In the genomic region with DNA sequence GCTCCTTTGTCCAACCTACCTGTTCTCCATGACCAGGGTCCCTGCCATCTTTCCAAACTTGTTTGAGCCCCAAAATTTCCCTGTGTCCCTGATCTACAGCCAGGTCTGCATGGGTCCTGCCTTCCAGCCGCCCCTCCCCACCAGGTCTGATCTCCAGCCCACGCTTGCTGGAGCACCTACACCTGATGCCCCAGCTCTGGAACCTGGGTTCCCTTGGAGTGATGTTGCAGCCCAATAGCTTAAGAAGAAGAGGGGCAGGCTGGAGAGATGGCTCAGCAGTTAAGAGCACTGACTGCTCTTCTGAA, we compare ENCODE assay signal across 8 mouse cellular contexts. TPM values are rescaled to one million over a fixed set of nuclear protein-coding genes. Genes with fewer than 3 reads are reported as not detected.
DNase-seq lines count a peak whose midpoint lies in the region; ATAC-seq and TF ChIP-seq lines count a peak whose summit lies in the region.

No protein-coding gene starts in this region.

- no peak for DNase-seq in kidney, adult 18-20 months
- DNase-seq in intestine, embryonic 14.5 days (ENCODE audit: low spot score): peak; percentile 58
- no peak for DNase-seq in midbrain, postnatal 0 days (ENCODE audit: low spot score)
- DNase-seq in adrenal gland, postnatal 25 days: no peak
- DNase-seq in kidney, adult 11 months: no peak
- no peak for DNase-seq in embryo, embryonic 10.5 days (ENCODE audit: low spot score)

- H3K27me3 ChIP-seq in kidney, embryonic 16.5 days (ENCODE audit: insufficient read depth, low read length): peaks cover 9% of the 10 kb centered on the region
- peaks cover 15% of the 10 kb centered on the region for H3K27me3 ChIP-seq in embryonic facial prominence, embryonic 12.5 days
- H3K27me3 ChIP-seq in intestine, embryonic 14.5 days (replicated peaks; ENCODE audit: control insufficient read depth, insufficient read depth, low read length): 0 out of 2 replicates have a peak, but pooled peaks cover 11% of the 10 kb centered on the region
- H3K27me3 ChIP-seq in midbrain, postnatal 0 days (ENCODE audit: insufficient read depth, low read length): no peaks in the 10 kb centered on the region

- ATAC-seq in kidney, embryonic 16.5 days (ENCODE audit: low FRiP score, low TSS enrichment): no peak
- ATAC-seq in embryonic facial prominence, embryonic 12.5 days (ENCODE audit: insufficient number of reproducible peaks, insufficient read depth, low FRiP score, low TSS enrichment): no peak
- ATAC-seq in intestine, embryonic 14.5 days (replicated peaks; ENCODE audit: low FRiP score, low TSS enrichment, low read depth): no peak
- no peak for ATAC-seq in midbrain, postnatal 0 days (ENCODE audit: low FRiP score)

- H3K9me3 ChIP-seq in kidney, embryonic 16.5 days (ENCODE audit: low read length): no peaks in the 10 kb centered on the region
- no peaks in the 10 kb centered on the region for H3K9me3 ChIP-seq in embryonic facial prominence, embryonic 12.5 days
- H3K9me3 ChIP-seq in intestine, embryonic 14.5 days (ENCODE audit: control insufficient read depth, low read length): no peaks in the 10 kb centered on the region
- H3K9me3 ChIP-seq in midbrain, postnatal 0 days (ENCODE audit: low read length): no peaks in the 10 kb centered on the region

- WGBS in kidney, embryonic 16.5 days: 67% methylated on average over 2 of the region's 2 CpGs
- WGBS in embryonic facial prominence, embryonic 12.5 days: 54% methylated on average over 2 of the region's 2 CpGs
- 51% methylated on average over 2 of the region's 2 CpGs for WGBS in intestine, embryonic 14.5 days
- WGBS in midbrain, postnatal 0 days: 77% methylated on average over 2 of the region's 2 CpGs

- H3K36me3 ChIP-seq in kidney, embryonic 16.5 days (ENCODE audit: insufficient read depth, low read length): no peaks in the 10 kb centered on the region
- H3K36me3 ChIP-seq in embryonic facial prominence, embryonic 12.5 days: no peaks in the 10 kb centered on the region
- H3K36me3 ChIP-seq in intestine, embryonic 14.5 days (ENCODE audit: control insufficient read depth, insufficient read depth, low read length): no peaks in the 10 kb centered on the region
- H3K36me3 ChIP-seq in midbrain, postnatal 0 days (ENCODE audit: insufficient read depth, low read length): peaks cover 14% of the 10 kb centered on the region

- H3K4me3 ChIP-seq in kidney, embryonic 16.5 days (ENCODE audit: low read length): peak overlapping the region; percentile 52
- peak overlapping the region; percentile 58 for H3K4me3 ChIP-seq in embryonic facial prominence, embryonic 12.5 days
- 0 out of 2 replicates have a peak overlapping the region, but pooled peaks have one; percentile 59 for H3K4me3 ChIP-seq in intestine, embryonic 14.5 days (ENCODE audit: low read depth, low read length)
- H3K4me3 ChIP-seq in midbrain, postnatal 0 days (ENCODE audit: low read depth, low read length): peak overlapping the region; percentile 91; the same call in 1 of the 2 replicates

- TF ChIP-seq CTCF in midbrain, postnatal 0 days (IDR thresholded peaks at IDR 0.05): no peak

- H3K4me2 ChIP-seq in kidney, embryonic 16.5 days (replicated peaks; ENCODE audit: low read depth, low read length): peak overlapping the region; percentile 98
- peak overlapping the region; percentile 100 for H3K4me2 ChIP-seq in embryonic facial prominence, embryonic 12.5 days (replicated peaks)
- peak overlapping the region; percentile 100 for H3K4me2 ChIP-seq in intestine, embryonic 14.5 days (ENCODE audit: low read length)
- peak overlapping the region; percentile 80 for H3K4me2 ChIP-seq in midbrain, postnatal 0 days (ENCODE audit: low read depth, low read length, poor library complexity, severe bottlenecking)

- no peak overlapping the region for H3K27ac ChIP-seq in kidney, embryonic 16.5 days (ENCODE audit: low read length)
- H3K27ac ChIP-seq in embryonic facial prominence, embryonic 12.5 days: peak overlapping the region; percentile 51
- no peak overlapping the region for H3K27ac ChIP-seq in intestine, embryonic 14.5 days (ENCODE audit: low read depth)
- peak overlapping the region; percentile 57; the same call in 1 of the 2 replicates for H3K27ac ChIP-seq in midbrain, postnatal 0 days (ENCODE audit: low read depth, low read length)

- H3K4me1 ChIP-seq in kidney, embryonic 16.5 days (ENCODE audit: insufficient read depth, low read length): peaks cover 14% of the 10 kb centered on the region; the same call in 1 of the 2 replicates
- peaks cover 18% of the 10 kb centered on the region for H3K4me1 ChIP-seq in embryonic facial prominence, embryonic 12.5 days
- peaks cover 21% of the 10 kb centered on the region for H3K4me1 ChIP-seq in intestine, embryonic 14.5 days (replicated peaks; ENCODE audit: control insufficient read depth, insufficient read depth, low read length)
- H3K4me1 ChIP-seq in midbrain, postnatal 0 days (ENCODE audit: insufficient read depth, low read length): peaks cover 10% of the 10 kb centered on the region

- H3K9ac ChIP-seq in kidney, embryonic 16.5 days (replicated peaks; ENCODE audit: low read length): no peak overlapping the region
- no peak overlapping the region for H3K9ac ChIP-seq in embryonic facial prominence, embryonic 12.5 days
- H3K9ac ChIP-seq in intestine, embryonic 14.5 days (ENCODE audit: low read length): no peak overlapping the region
- H3K9ac ChIP-seq in midbrain, postnatal 0 days (replicated peaks; ENCODE audit: low read length, poor library complexity, severe bottlenecking): no peak overlapping the region

RNA-seq across cellular contexts. Expression of a gene that starts 0.7 kb away (rescaled TPM):
- 12.3 and 14.3 TPM in 2 replicates for polyA plus RNA-seq in kidney, embryonic 16.5 days (2015; fragmentation: Nextera tagmentation; extraction: Ambion mirVana)
- polyA plus RNA-seq in embryonic facial prominence, embryonic 12.5 days (2016; fragmentation: Nextera tagmentation; extraction: Ambion mirVana): 4.2 and 5.3 TPM in 2 replicates
- polyA plus RNA-seq in intestine, embryonic 14.5 days (2014; fragmentation: Nextera tagmentation; extraction: Ambion mirVana): 7.3 and 8.2 TPM in 2 replicates
- total RNA-seq in midbrain, postnatal 0 days (2014; rRNA removed): 145 and 161 TPM in 2 replicates
- polyA plus RNA-seq in midbrain, postnatal 0 days (2015; fragmentation: Nextera tagmentation; extraction: Ambion mirVana): 167 and 175 TPM in 2 replicates
- total RNA-seq in adrenal gland, postnatal 25 days (2021): 34.0 and 38.0 TPM in 2 replicates

RNA-seq across cellular contexts. Expression of a gene that starts 11.3 kb away (rescaled TPM):
- polyA plus RNA-seq in kidney, embryonic 16.5 days (2015; fragmentation: Nextera tagmentation; extraction: Ambion mirVana): 0.17 TPM in 1 of 2 replicates, not detected in the other
- not detected in 2 replicates for polyA plus RNA-seq in embryonic facial prominence, embryonic 12.5 days (2016; fragmentation: Nextera tagmentation; extraction: Ambion mirVana)
- not detected in 2 replicates for polyA plus RNA-seq in intestine, embryonic 14.5 days (2014; fragmentation: Nextera tagmentation; extraction: Ambion mirVana)
- total RNA-seq in midbrain, postnatal 0 days (2014; rRNA removed): not detected in 2 replicates
- not detected in 2 replicates for polyA plus RNA-seq in midbrain, postnatal 0 days (2015; fragmentation: Nextera tagmentation; extraction: Ambion mirVana)
- not detected in 2 replicates for total RNA-seq in adrenal gland, postnatal 25 days (2021)

RNA-seq across cellular contexts. Expression of a gene that starts 15.4 kb away (rescaled TPM):
- polyA plus RNA-seq in kidney, embryonic 16.5 days (2015; fragmentation: Nextera tagmentation; extraction: Ambion mirVana): 21.3 and 24.1 TPM in 2 replicates
- 25.4 and 25.8 TPM in 2 replicates for polyA plus RNA-seq in embryonic facial prominence, embryonic 12.5 days (2016; fragmentation: Nextera tagmentation; extraction: Ambion mirVana)
- 16.8 and 18.1 TPM in 2 replicates for polyA plus RNA-seq in intestine, embryonic 14.5 days (2014; fragmentation: Nextera tagmentation; extraction: Ambion mirVana)
- total RNA-seq in midbrain, postnatal 0 days (2014; rRNA removed): 10.5 and 13.3 TPM in 2 replicates
- 29.6 and 29.9 TPM in 2 replicates for polyA plus RNA-seq in midbrain, postnatal 0 days (2015; fragmentation: Nextera tagmentation; extraction: Ambion mirVana)
- 6.7 and 16.9 TPM in 2 replicates for total RNA-seq in adrenal gland, postnatal 25 days (2021)

RNA-seq across cellular contexts. Expression of a gene that starts 26.3 kb away (rescaled TPM):
- 191 and 205 TPM in 2 replicates for polyA plus RNA-seq in kidney, embryonic 16.5 days (2015; fragmentation: Nextera tagmentation; extraction: Ambion mirVana)
- polyA plus RNA-seq in embryonic facial prominence, embryonic 12.5 days (2016; fragmentation: Nextera tagmentation; extraction: Ambion mirVana): 159 and 161 TPM in 2 replicates
- 176 and 192 TPM in 2 replicates for polyA plus RNA-seq in intestine, embryonic 14.5 days (2014; fragmentation: Nextera tagmentation; extraction: Ambion mirVana)
- total RNA-seq in midbrain, postnatal 0 days (2014; rRNA removed): 29.5 and 34.5 TPM in 2 replicates
- 30.3 and 31.9 TPM in 2 replicates for polyA plus RNA-seq in midbrain, postnatal 0 days (2015; fragmentation: Nextera tagmentation; extraction: Ambion mirVana)
- 74.1 and 81.7 TPM in 2 replicates for total RNA-seq in adrenal gland, postnatal 25 days (2021)

RNA-seq across cellular contexts. Expression of a gene that starts 26.3 kb away (rescaled TPM):
- 31.8 and 33.4 TPM in 2 replicates for polyA plus RNA-seq in kidney, embryonic 16.5 days (2015; fragmentation: Nextera tagmentation; extraction: Ambion mirVana)
- polyA plus RNA-seq in embryonic facial prominence, embryonic 12.5 days (2016; fragmentation: Nextera tagmentation; extraction: Ambion mirVana): 52.2 and 58.4 TPM in 2 replicates
- 22.6 and 23.0 TPM in 2 replicates for polyA plus RNA-seq in intestine, embryonic 14.5 days (2014; fragmentation: Nextera tagmentation; extraction: Ambion mirVana)
- 76.6 and 84.1 TPM in 2 replicates for total RNA-seq in midbrain, postnatal 0 days (2014; rRNA removed)
- polyA plus RNA-seq in midbrain, postnatal 0 days (2015; fragmentation: Nextera tagmentation; extraction: Ambion mirVana): 22.5 and 27.2 TPM in 2 replicates
- total RNA-seq in adrenal gland, postnatal 25 days (2021): 89.7 and 101 TPM in 2 replicates

Comparison
In these comparisons a context has a peak if more than half of its experiments do, and no peak if none do; other contexts are left out.
1. H3K27ac ChIP-seq: peak in embryonic facial prominence, embryonic 12.5 days (single experiment) and midbrain, postnatal 0 days (single experiment); none in kidney, embryonic 16.5 days (single experiment) and intestine, embryonic 14.5 days (single experiment).
2. RNA of a gene that starts 0.7 kb away (polyA plus RNA-seq): 167 to 175 TPM in midbrain, postnatal 0 days; 12.3 to 14.3 TPM in kidney, embryonic 16.5 days, 7.3 to 8.2 TPM in intestine, embryonic 14.5 days and 4.2 to 5.3 TPM in embryonic facial prominence, embryonic 12.5 days; every median in the first group is over 10 times any median in the second.
3. Peak in every context shown above with its lines, with median percentiles within 50 percentile points of each other: H3K4me2 ChIP-seq and H3K4me3 ChIP-seq.